In the genomic region with DNA sequence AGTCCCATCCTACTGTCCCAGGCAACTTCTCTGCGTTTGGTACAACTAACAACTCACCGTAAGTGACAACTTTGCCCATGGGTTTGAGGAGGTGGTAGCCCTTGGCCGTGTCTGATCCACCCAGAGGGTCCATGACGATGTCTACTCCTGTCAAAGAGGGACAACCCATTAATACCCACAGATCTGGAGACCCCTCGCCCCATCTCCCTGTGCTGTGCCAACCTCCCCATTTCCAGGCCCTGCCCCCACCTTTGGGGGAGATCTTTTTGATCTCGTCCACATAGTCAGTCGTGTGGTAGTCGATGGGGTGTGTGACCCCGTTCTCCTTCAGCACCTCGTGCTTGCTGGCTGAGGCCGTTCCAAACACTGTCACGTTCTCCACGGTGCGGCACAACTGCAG, we compare ENCODE assay signal across 14 mouse cellular contexts. TPM values are rescaled to one million over a fixed set of nuclear protein-coding genes. Genes with fewer than 3 reads are reported as not detected.
DNase-seq lines count a peak whose midpoint lies in the region; ATAC-seq lines count a peak whose summit lies in the region.
"Had no signal": no experiment of that assay in that cellular context is flagged by ENCODE, and none has a peak within 500 bp of the region (broad histone marks: within the 10 kb centered on the region; RNA-seq: fewer than 3 reads in every experiment).

No protein-coding gene starts in this region.

- H3K9ac ChIP-seq in kidney, embryonic 15.5 days, result no peak overlapping the region
- H3K9ac ChIP-seq in kidney, embryonic 16.5 days (replicated peaks; ENCODE audit: low read length), result no peak overlapping the region
- no peak overlapping the region for H3K9ac ChIP-seq in embryonic facial prominence, embryonic 11.5 days (replicated peaks; ENCODE audit: low read length)
- H3K9ac ChIP-seq in hindbrain, embryonic 14.5 days, result peak overlapping the region; percentile 84; the same call in 1 of the 2 replicates
- H3K9ac ChIP-seq in midbrain, embryonic 15.5 days, result no peak overlapping the region
- H3K9ac ChIP-seq: liver, embryonic 13.5 days had no signal

- 74% methylated on average over 14 of the region's 14 CpGs for WGBS in kidney, embryonic 15.5 days
- WGBS in kidney, embryonic 16.5 days, result 74% methylated on average over 14 of the region's 14 CpGs
- 86% methylated on average over 14 of the region's 14 CpGs for WGBS in embryonic facial prominence, embryonic 11.5 days
- WGBS in hindbrain, embryonic 14.5 days, result 54% methylated on average over 14 of the region's 14 CpGs
- WGBS in midbrain, embryonic 15.5 days, result 53% methylated on average over 14 of the region's 14 CpGs

- ATAC-seq in kidney, embryonic 15.5 days (replicated peaks; ENCODE audit: low FRiP score), result no peak
- no peak for ATAC-seq in kidney, embryonic 16.5 days (ENCODE audit: low FRiP score, low TSS enrichment)
- ATAC-seq in embryonic facial prominence, embryonic 11.5 days (replicated peaks; ENCODE audit: insufficient number of reproducible peaks, low FRiP score, low TSS enrichment, low read depth), result no peak
- ATAC-seq in hindbrain, embryonic 14.5 days (ENCODE audit: low FRiP score), result no peak
- no peak for ATAC-seq in midbrain, embryonic 15.5 days (replicated peaks)
- ATAC-seq in monocyte, adult 5-6 weeks (replicated peaks; ENCODE audit: insufficient number of reproducible peaks, low FRiP score, low TSS enrichment, poor library complexity, severe bottlenecking), result no peak
- ATAC-seq: lung, postnatal 0 days had no signal

- no peak for DNase-seq in embryonic facial prominence, embryonic 11.5 days (ENCODE audit: low spot score)
- no peak for DNase-seq in hindbrain, embryonic 14.5 days (ENCODE audit: low spot score)
- DNase-seq in cerebellum, postnatal 36 days, result no peak
- DNase-seq: cerebellum, adult 11-12 months; kidney, adult 9 months; liver, embryonic 13.5 days; right cerebral cortex, postnatal 14 days; thymus, adult 2 months had no signal

- H3K4me1 ChIP-seq in kidney, embryonic 15.5 days, result peaks cover 64% of the 10 kb centered on the region
- peaks cover 45% of the 10 kb centered on the region for H3K4me1 ChIP-seq in kidney, embryonic 16.5 days (ENCODE audit: insufficient read depth, low read length)
- peaks cover 13% of the 10 kb centered on the region; the same call in 1 of the 2 replicates for H3K4me1 ChIP-seq in embryonic facial prominence, embryonic 11.5 days (ENCODE audit: control insufficient read depth, insufficient read depth, low read length)
- H3K4me1 ChIP-seq in hindbrain, embryonic 14.5 days (replicated peaks; ENCODE audit: control insufficient read depth, insufficient read depth, low read length), result peaks cover 34% of the 10 kb centered on the region
- peaks cover 45% of the 10 kb centered on the region for H3K4me1 ChIP-seq in midbrain, embryonic 15.5 days

- H3K4me2 ChIP-seq in kidney, embryonic 15.5 days, result peak overlapping the region; percentile 98; the same call in 1 of the 2 replicates
- no peak overlapping the region for H3K4me2 ChIP-seq in kidney, embryonic 16.5 days (replicated peaks; ENCODE audit: low read depth, low read length)
- H3K4me2 ChIP-seq in embryonic facial prominence, embryonic 11.5 days (ENCODE audit: low read depth, low read length), result peak overlapping the region; percentile 10; the same call in 1 of the 2 replicates
- H3K4me2 ChIP-seq in hindbrain, embryonic 14.5 days (replicated peaks), result peak overlapping the region; percentile 80
- peak overlapping the region; percentile 86 for H3K4me2 ChIP-seq in midbrain, embryonic 15.5 days
- H3K4me2 ChIP-seq: liver, embryonic 13.5 days had no signal

- peaks cover 52% of the 10 kb centered on the region for H3K36me3 ChIP-seq in kidney, embryonic 15.5 days
- H3K36me3 ChIP-seq in kidney, embryonic 16.5 days (ENCODE audit: insufficient read depth, low read length), result peaks cover 21% of the 10 kb centered on the region; the same call in 1 of the 2 replicates
- H3K36me3 ChIP-seq in embryonic facial prominence, embryonic 11.5 days (replicated peaks; ENCODE audit: control insufficient read depth, insufficient read depth, low read depth, low read length), result no peaks in the 10 kb centered on the region
- H3K36me3 ChIP-seq in hindbrain, embryonic 14.5 days (replicated peaks; ENCODE audit: control insufficient read depth, insufficient read depth), result peaks cover 60% of the 10 kb centered on the region
- peaks cover 37% of the 10 kb centered on the region for H3K36me3 ChIP-seq in midbrain, embryonic 15.5 days (replicated peaks)

- H3K27ac ChIP-seq in kidney, embryonic 15.5 days, result peak overlapping the region; percentile 29; the same call in 1 of the 2 replicates
- H3K27ac ChIP-seq in kidney, embryonic 16.5 days (ENCODE audit: low read length), result no peak overlapping the region
- no peak overlapping the region for H3K27ac ChIP-seq in embryonic facial prominence, embryonic 11.5 days (replicated peaks; ENCODE audit: low read depth, low read length)
- H3K27ac ChIP-seq in hindbrain, embryonic 14.5 days, result peak overlapping the region; percentile 51; the same call in 1 of the 2 replicates
- peak overlapping the region; percentile 90 for H3K27ac ChIP-seq in midbrain, embryonic 15.5 days
- H3K27ac ChIP-seq: layer of hippocampus, adult 2 months; liver, embryonic 13.5 days had no signal

- H3K9me3 ChIP-seq in kidney, embryonic 15.5 days (replicated peaks), result no peaks in the 10 kb centered on the region
- H3K9me3 ChIP-seq in kidney, embryonic 16.5 days (ENCODE audit: low read length), result no peaks in the 10 kb centered on the region
- no peaks in the 10 kb centered on the region for H3K9me3 ChIP-seq in embryonic facial prominence, embryonic 11.5 days (replicated peaks; ENCODE audit: control insufficient read depth, low read length)
- H3K9me3 ChIP-seq in hindbrain, embryonic 14.5 days (ENCODE audit: control insufficient read depth, low read length), result no peaks in the 10 kb centered on the region
- no peaks in the 10 kb centered on the region for H3K9me3 ChIP-seq in midbrain, embryonic 15.5 days
- H3K9me3 ChIP-seq: liver, embryonic 13.5 days had no signal

- H3K27me3 ChIP-seq in kidney, embryonic 15.5 days, result no peaks in the 10 kb centered on the region
- no peaks in the 10 kb centered on the region for H3K27me3 ChIP-seq in kidney, embryonic 16.5 days (ENCODE audit: insufficient read depth, low read length)
- no peaks in the 10 kb centered on the region for H3K27me3 ChIP-seq in embryonic facial prominence, embryonic 11.5 days (ENCODE audit: control insufficient read depth, insufficient read depth, low read length)
- H3K27me3 ChIP-seq in hindbrain, embryonic 14.5 days (ENCODE audit: control insufficient read depth, insufficient read depth, low read length), result no peaks in the 10 kb centered on the region
- H3K27me3 ChIP-seq in midbrain, embryonic 15.5 days (replicated peaks), result no peaks in the 10 kb centered on the region

- no peak overlapping the region for H3K4me3 ChIP-seq in kidney, embryonic 15.5 days (replicated peaks)
- H3K4me3 ChIP-seq in kidney, embryonic 16.5 days (ENCODE audit: low read length), result no peak overlapping the region
- no peak overlapping the region for H3K4me3 ChIP-seq in embryonic facial prominence, embryonic 11.5 days (ENCODE audit: low read depth, low read length)
- no peak overlapping the region for H3K4me3 ChIP-seq in hindbrain, embryonic 14.5 days (replicated peaks; ENCODE audit: low read length)
- H3K4me3 ChIP-seq in midbrain, embryonic 15.5 days, result 0 out of 2 replicates have a peak overlapping the region, but pooled peaks have one; percentile 69
- H3K4me3 ChIP-seq: layer of hippocampus, adult 2 months; liver, embryonic 13.5 days had no signal

RNA-seq across cellular contexts. Expression of a gene that starts 2.7 kb away (rescaled TPM):
- polyA plus RNA-seq in kidney, embryonic 15.5 days (2015; fragmentation: Nextera tagmentation; extraction: Ambion mirVana), result 9.0 and 11.4 TPM in 2 replicates
- polyA plus RNA-seq in kidney, embryonic 16.5 days (2015; fragmentation: Nextera tagmentation; extraction: Ambion mirVana), result 10.9 and 11.3 TPM in 2 replicates
- polyA plus RNA-seq in embryonic facial prominence, embryonic 11.5 days (2014; fragmentation: Nextera tagmentation; extraction: Ambion mirVana), result 9.4 and 10.2 TPM in 2 replicates
- polyA plus RNA-seq in hindbrain, embryonic 14.5 days (2014; fragmentation: Nextera tagmentation; extraction: Ambion mirVana), result 51.0 and 52.5 TPM in 2 replicates
- polyA plus RNA-seq in midbrain, embryonic 15.5 days (2015; fragmentation: Nextera tagmentation; extraction: Ambion mirVana), result 68.3 and 77.4 TPM in 2 replicates
- total RNA-seq in monocyte, adult 5-6 weeks (2017), result not detected in 3 replicates

RNA-seq across cellular contexts. Expression of a gene that starts 3.9 kb away (rescaled TPM):
- 31.8 and 37.5 TPM in 2 replicates for polyA plus RNA-seq in kidney, embryonic 15.5 days (2015; fragmentation: Nextera tagmentation; extraction: Ambion mirVana)
- 36.5 and 39.3 TPM in 2 replicates for polyA plus RNA-seq in kidney, embryonic 16.5 days (2015; fragmentation: Nextera tagmentation; extraction: Ambion mirVana)
- 20.9 and 24.6 TPM in 2 replicates for polyA plus RNA-seq in embryonic facial prominence, embryonic 11.5 days (2014; fragmentation: Nextera tagmentation; extraction: Ambion mirVana)
- polyA plus RNA-seq in hindbrain, embryonic 14.5 days (2014; fragmentation: Nextera tagmentation; extraction: Ambion mirVana), result 99.9 and 117 TPM in 2 replicates
- 128 and 133 TPM in 2 replicates for polyA plus RNA-seq in midbrain, embryonic 15.5 days (2015; fragmentation: Nextera tagmentation; extraction: Ambion mirVana)
- total RNA-seq in monocyte, adult 5-6 weeks (2017), result 13.9 to 14.1 TPM (median 13.9 TPM) in 3 replicates

RNA-seq across cellular contexts. Expression of a gene that starts 13.9 kb away (rescaled TPM):
- polyA plus RNA-seq in kidney, embryonic 15.5 days (2015; fragmentation: Nextera tagmentation; extraction: Ambion mirVana), result 13.8 and 18.8 TPM in 2 replicates
- 17.9 and 18.6 TPM in 2 replicates for polyA plus RNA-seq in kidney, embryonic 16.5 days (2015; fragmentation: Nextera tagmentation; extraction: Ambion mirVana)
- polyA plus RNA-seq in embryonic facial prominence, embryonic 11.5 days (2014; fragmentation: Nextera tagmentation; extraction: Ambion mirVana), result 2.4 and 2.7 TPM in 2 replicates
- 2.6 and 5.4 TPM in 2 replicates for polyA plus RNA-seq in hindbrain, embryonic 14.5 days (2014; fragmentation: Nextera tagmentation; extraction: Ambion mirVana)
- polyA plus RNA-seq in midbrain, embryonic 15.5 days (2015; fragmentation: Nextera tagmentation; extraction: Ambion mirVana), result 3.9 and 4.0 TPM in 2 replicates
- total RNA-seq in monocyte, adult 5-6 weeks (2017), result 65.6 to 68.1 TPM (median 67.1 TPM) in 3 replicates

RNA-seq across cellular contexts. Expression of a gene that starts 20.0 kb away (rescaled TPM):
- polyA plus RNA-seq in kidney, embryonic 15.5 days (2015; fragmentation: Nextera tagmentation; extraction: Ambion mirVana), result 369 and 421 TPM in 2 replicates
- polyA plus RNA-seq in kidney, embryonic 16.5 days (2015; fragmentation: Nextera tagmentation; extraction: Ambion mirVana), result 267 and 290 TPM in 2 replicates
- polyA plus RNA-seq in embryonic facial prominence, embryonic 11.5 days (2014; fragmentation: Nextera tagmentation; extraction: Ambion mirVana), result 432 and 435 TPM in 2 replicates
- 248 and 297 TPM in 2 replicates for polyA plus RNA-seq in hindbrain, embryonic 14.5 days (2014; fragmentation: Nextera tagmentation; extraction: Ambion mirVana)
- 197 and 212 TPM in 2 replicates for polyA plus RNA-seq in midbrain, embryonic 15.5 days (2015; fragmentation: Nextera tagmentation; extraction: Ambion mirVana)
- 465 to 1,168 TPM (median 1,010 TPM) in 3 replicates for total RNA-seq in monocyte, adult 5-6 weeks (2017)

RNA-seq across cellular contexts. Expression of a gene that starts 37.0 kb away (rescaled TPM):
- polyA plus RNA-seq in kidney, embryonic 15.5 days (2015; fragmentation: Nextera tagmentation; extraction: Ambion mirVana), result 12.3 and 12.6 TPM in 2 replicates
- polyA plus RNA-seq in kidney, embryonic 16.5 days (2015; fragmentation: Nextera tagmentation; extraction: Ambion mirVana), result 10.1 and 10.9 TPM in 2 replicates
- 3.5 and 3.9 TPM in 2 replicates for polyA plus RNA-seq in embryonic facial prominence, embryonic 11.5 days (2014; fragmentation: Nextera tagmentation; extraction: Ambion mirVana)
- 1.9 and 2.2 TPM in 2 replicates for polyA plus RNA-seq in hindbrain, embryonic 14.5 days (2014; fragmentation: Nextera tagmentation; extraction: Ambion mirVana)
- 1.7 and 2.0 TPM in 2 replicates for polyA plus RNA-seq in midbrain, embryonic 15.5 days (2015; fragmentation: Nextera tagmentation; extraction: Ambion mirVana)
- total RNA-seq in monocyte, adult 5-6 weeks (2017), result 2.7 TPM in 1 of 3 replicates, not detected in the others

Comparison
In these comparisons a context has a peak if more than half of its experiments do, and no peak if none do; other contexts are left out.
1. H3K27ac ChIP-seq: peak in kidney, embryonic 15.5 days (single experiment), hindbrain, embryonic 14.5 days (single experiment) and midbrain, embryonic 15.5 days (single experiment); none in kidney, embryonic 16.5 days (single experiment) and embryonic facial prominence, embryonic 11.5 days (single experiment).